Mouse (Mus musculus): Measurements from ENCODE around the gene Hbb-bh2.

The Hbb-bh2 gene

DNA sequence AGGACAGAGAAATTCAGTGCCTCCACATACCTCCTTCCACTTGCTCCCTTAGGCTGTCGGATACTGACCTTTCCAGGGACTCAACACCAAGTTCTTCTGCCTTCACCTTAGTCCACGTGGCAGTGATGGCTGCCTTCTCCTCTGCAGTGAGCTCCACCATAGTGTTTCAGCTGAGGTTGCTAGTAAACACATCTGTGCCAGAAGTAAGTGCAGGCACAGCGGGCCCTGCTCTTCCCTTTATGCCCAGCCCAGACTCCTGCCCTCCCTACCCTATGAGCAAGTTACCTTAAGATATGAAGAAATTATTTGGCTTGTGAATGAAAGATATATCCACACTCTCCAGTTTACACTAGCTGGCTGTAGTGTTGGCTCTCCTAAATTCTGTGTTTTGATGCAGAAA is at the start of gene Hbb-bh2:
Hbb-bh2 (minus strand) TSS at position 253 of the 400 bp plus-strand sequence.
- no peaks in the 10 kb centered on the region for H3K27me3 ChIP-seq (ENCODE audit: control insufficient read depth, insufficient read depth, low read length, poor library complexity, severe bottlenecking)
- no peaks in the 10 kb centered on the region for H3K36me3 ChIP-seq (ENCODE audit: control insufficient read depth, insufficient read depth, low read length, poor library complexity, severe bottlenecking)
- DNase-seq (ENCODE audit: low read depth, low spot score): no peak

DNA sequence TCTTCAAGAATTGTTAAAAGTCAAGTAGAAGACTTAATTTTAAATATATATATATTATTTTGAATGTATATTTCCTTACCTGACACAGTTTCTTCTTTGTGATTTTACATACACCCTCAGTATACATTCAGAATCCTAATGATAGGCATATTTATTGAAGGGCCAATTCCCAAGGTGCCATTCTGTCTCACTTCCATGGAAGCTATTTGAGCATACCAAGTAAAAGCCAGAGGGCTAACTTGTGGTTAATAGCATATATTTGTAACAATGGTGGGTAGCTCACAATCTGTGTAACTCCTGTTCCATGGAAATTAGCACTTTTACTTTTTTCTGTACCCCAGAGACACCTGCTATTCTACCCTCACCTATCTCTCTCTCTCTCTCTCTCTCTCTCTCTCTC is 45.8 kb upstream of the Hbb-bh2 start, which contains the start of gene Olfr66:
Olfr66 (minus strand) TSS at position 101 of the 400 bp plus-strand sequence.
- no peak for DNase-seq (ENCODE audit: low read depth, low spot score)
- Histone ChIP-seq H3K36me3 (ENCODE audit: control insufficient read depth, insufficient read depth, low read length, poor library complexity, severe bottlenecking) (no peaks in the 10 kb centered on the region), H3K27me3 (ENCODE audit: control insufficient read depth, insufficient read depth, low read length, poor library complexity, severe bottlenecking) (no peaks in the 10 kb centered on the region)

DNA sequence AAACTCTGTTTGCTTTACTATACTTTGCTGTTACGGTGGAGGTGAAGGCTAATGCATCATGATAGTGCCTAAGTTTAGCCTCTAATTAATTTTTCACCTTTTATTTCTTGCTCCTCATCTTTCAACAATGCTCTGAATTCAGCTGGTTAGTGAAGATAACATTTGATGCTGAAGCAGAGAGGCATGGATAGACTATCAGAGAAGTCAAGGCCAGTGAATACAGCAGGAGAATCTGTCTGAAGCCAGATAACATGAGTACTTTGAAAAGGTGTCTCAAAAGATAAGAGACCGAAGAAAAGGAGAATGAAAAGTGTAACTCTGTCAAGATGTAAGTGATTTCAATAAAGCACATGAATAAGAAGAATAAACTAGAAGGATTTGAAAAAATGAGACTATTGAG is 36.8 kb upstream of the Hbb-bh2 start:
- DNase-seq (ENCODE audit: low read depth, low spot score): no peak
- Histone ChIP-seq H3K27me3 (ENCODE audit: control insufficient read depth, insufficient read depth, low read length, poor library complexity, severe bottlenecking) (no peaks in the 10 kb centered on the region), H3K36me3 (ENCODE audit: control insufficient read depth, insufficient read depth, low read length, poor library complexity, severe bottlenecking) (no peaks in the 10 kb centered on the region)

DNA sequence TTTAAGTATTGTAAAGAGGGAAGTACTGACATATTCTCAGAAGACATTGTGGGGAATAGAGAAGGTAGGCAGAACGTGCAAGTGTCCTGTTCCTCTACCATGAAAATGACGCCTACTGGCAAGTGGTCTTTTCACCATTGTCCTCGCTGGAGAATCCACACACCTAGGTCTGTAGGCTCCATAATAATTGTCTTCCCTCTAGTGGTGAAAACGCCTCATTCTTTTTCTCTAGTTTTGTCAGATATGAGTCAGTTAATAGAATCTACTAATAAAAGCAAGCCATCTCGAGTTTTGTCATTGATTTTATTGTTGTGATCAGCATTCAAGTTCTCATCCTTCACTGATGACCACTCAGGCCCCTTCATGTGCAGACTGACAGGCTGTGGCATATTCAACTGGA is 34.1 kb upstream of the Hbb-bh2 start:
- Histone ChIP-seq H3K27me3 (ENCODE audit: control insufficient read depth, insufficient read depth, low read length, poor library complexity, severe bottlenecking) (no peaks in the 10 kb centered on the region), H3K36me3 (ENCODE audit: control insufficient read depth, insufficient read depth, low read length, poor library complexity, severe bottlenecking) (no peaks in the 10 kb centered on the region)
- peak; percentile 2 for DNase-seq (ENCODE audit: low read depth, low spot score)

DNA sequence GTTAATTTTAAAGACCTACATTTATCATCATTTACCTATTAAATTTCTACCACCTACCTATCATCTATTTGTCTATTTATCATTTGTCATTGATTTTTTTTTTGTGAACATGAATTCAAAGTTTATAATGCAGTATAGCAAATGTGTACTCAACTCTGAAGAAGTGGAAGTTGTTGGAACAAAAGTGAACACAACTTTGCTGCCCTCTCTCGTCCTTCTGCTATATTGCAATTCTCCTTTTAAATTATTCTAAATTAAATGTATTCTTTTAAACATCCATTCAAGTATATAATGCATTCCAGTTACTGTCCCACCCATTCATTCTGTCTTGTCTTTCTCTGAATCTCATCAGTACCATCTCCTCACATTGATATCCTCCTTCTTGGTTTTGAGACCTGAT is 32.7 kb upstream of the Hbb-bh2 start:
- Histone ChIP-seq H3K36me3 (ENCODE audit: control insufficient read depth, insufficient read depth, low read length, poor library complexity, severe bottlenecking) (no peaks in the 10 kb centered on the region), H3K27me3 (ENCODE audit: control insufficient read depth, insufficient read depth, low read length, poor library complexity, severe bottlenecking) (no peaks in the 10 kb centered on the region)
- DNase-seq (ENCODE audit: low read depth, low spot score): peak; percentile 73

DNA sequence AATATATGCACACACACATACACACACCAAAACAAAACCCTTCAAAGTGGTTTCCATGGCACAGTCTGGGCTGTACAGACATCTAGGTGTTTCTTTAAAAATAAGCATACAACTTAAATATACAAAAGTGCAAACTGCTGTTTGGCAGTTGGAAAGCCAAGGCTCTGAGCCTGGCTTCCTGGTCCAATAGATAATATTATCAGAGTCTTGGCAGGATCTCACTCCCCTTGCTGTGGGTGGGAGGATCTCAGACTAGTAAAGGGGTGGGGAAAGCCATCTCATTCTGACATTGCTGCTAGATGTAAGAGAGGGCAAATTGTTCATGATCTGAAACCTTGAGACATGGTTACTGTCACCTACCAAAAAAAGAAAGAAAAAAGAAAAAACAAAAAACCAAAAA is 30.3 kb upstream of the Hbb-bh2 start:
- no peak for DNase-seq (ENCODE audit: low read depth, low spot score)
- no peaks in the 10 kb centered on the region for H3K36me3 ChIP-seq (ENCODE audit: control insufficient read depth, insufficient read depth, low read length, poor library complexity, severe bottlenecking)
- H3K27me3 ChIP-seq (ENCODE audit: control insufficient read depth, insufficient read depth, low read length, poor library complexity, severe bottlenecking): no peaks in the 10 kb centered on the region

DNA sequence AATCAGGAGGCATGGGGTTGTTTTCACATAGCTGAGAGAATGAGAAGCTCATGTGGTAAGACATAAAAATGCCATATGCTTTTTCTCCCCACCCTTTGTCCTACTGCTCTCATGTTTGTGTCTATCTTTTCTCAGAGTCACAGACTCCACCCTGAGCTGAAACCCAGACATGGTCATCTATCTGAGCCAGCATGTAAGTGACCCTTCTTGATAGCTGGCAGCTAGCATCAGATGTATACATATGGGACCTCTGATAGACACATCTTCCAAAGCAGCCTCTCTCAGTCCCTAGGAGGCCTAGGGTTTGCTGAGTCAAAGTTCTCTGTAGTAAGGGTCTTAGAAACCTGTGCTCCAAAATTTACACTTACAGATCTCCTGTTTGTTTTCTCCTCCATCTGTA is 25.4 kb upstream of the Hbb-bh2 start:
- Histone ChIP-seq H3K27me3 (ENCODE audit: control insufficient read depth, insufficient read depth, low read length, poor library complexity, severe bottlenecking) (no peaks in the 10 kb centered on the region), H3K36me3 (ENCODE audit: control insufficient read depth, insufficient read depth, low read length, poor library complexity, severe bottlenecking) (no peaks in the 10 kb centered on the region)
- DNase-seq (ENCODE audit: low read depth, low spot score): no peak

DNA sequence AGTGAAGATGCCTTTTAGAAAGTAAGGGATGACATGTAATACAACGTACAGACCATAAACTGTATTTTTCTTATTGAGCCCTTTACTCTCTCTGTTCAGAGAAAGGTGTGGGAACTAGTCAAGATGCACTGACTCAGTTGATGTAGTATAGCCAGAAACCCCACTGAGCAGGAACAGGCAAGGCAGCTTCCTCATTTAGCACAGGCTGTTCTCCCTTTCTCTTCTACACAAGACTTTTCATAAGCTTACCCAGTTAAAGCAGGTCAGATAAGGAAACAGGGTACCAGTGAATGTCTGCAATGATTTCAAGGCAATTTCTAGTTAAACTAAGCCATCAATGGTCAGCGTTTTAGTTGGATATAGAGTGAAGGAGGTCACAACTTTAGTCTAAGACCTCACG is 21.2 kb upstream of the Hbb-bh2 start:
- Histone ChIP-seq H3K36me3 (ENCODE audit: control insufficient read depth, insufficient read depth, low read length, poor library complexity, severe bottlenecking) (no peaks in the 10 kb centered on the region), H3K27me3 (ENCODE audit: control insufficient read depth, insufficient read depth, low read length, poor library complexity, severe bottlenecking) (no peaks in the 10 kb centered on the region)
- DNase-seq (ENCODE audit: low read depth, low spot score): peak; percentile 32

DNA sequence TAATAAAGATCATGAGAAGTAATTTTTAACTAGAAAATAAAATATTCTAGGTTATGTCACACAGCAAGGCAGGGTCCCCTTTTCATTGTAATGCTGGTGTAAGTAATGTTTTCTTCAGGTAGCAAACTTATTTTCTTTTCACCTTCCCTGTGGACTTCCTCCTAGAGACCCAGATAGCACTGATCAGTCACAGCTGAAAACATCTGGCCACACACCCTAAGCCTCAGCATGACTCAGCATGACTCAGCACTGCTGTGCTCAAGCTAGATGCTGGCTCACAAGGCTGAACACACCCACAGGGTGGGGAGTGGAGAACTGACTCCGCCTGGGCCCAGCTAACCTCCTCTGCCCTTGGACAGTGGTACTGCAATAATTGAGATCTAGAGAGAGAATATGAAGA is 20.5 kb upstream of the Hbb-bh2 start:
- DNase-seq (ENCODE audit: low read depth, low spot score): peak; percentile 66
- H3K36me3 ChIP-seq (ENCODE audit: control insufficient read depth, insufficient read depth, low read length, poor library complexity, severe bottlenecking): no peaks in the 10 kb centered on the region
- no peaks in the 10 kb centered on the region for H3K27me3 ChIP-seq (ENCODE audit: control insufficient read depth, insufficient read depth, low read length, poor library complexity, severe bottlenecking)

DNA sequence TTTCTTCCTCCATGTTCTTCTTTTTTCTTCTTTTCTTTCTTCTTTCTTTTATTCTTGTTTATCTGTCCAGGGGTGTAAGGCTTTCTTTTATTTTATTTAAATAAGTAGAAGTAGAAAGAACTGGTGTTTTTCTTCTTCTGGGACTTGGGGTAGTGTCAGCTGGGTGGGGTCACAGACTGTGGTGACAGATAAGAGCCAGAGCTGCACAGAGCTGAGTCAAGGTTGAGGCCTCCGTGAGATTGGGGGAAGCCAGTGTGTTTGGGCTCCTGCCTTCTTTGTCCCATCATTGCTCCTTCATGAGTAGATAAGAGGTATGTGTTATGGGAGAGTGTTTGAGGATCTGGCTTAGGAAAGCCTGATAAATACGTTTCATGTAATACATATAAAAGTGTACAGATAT is 18.8 kb upstream of the Hbb-bh2 start:
- DNase-seq (ENCODE audit: low read depth, low spot score): no peak
- Histone ChIP-seq H3K27me3 (ENCODE audit: control insufficient read depth, insufficient read depth, low read length, poor library complexity, severe bottlenecking) (no peaks in the 10 kb centered on the region), H3K36me3 (ENCODE audit: control insufficient read depth, insufficient read depth, low read length, poor library complexity, severe bottlenecking) (no peaks in the 10 kb centered on the region)

DNA sequence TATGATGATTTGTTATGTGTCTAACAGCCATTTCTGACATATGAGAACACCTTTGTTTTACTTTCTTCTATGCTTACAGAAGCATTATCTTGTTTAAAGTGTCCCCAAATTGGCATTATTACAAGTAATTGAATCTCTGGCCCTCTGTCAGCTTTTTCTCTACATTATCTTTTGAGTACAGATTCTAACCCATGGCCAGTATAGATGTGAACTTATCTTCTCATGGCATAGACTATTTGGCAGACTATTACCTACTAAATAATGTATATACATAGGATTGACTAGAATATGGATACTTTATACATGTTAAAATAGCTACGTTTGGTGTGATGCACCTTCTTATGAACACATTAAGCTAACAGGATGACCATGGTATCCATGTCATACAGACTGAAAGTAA is 14.3 kb upstream of the Hbb-bh2 start:
- no peaks in the 10 kb centered on the region for H3K36me3 ChIP-seq (ENCODE audit: control insufficient read depth, insufficient read depth, low read length, poor library complexity, severe bottlenecking)
- H3K27me3 ChIP-seq (ENCODE audit: control insufficient read depth, insufficient read depth, low read length, poor library complexity, severe bottlenecking): no peaks in the 10 kb centered on the region; the same call in 1 of the 2 replicates
- no peak for DNase-seq (ENCODE audit: low read depth, low spot score)

DNA sequence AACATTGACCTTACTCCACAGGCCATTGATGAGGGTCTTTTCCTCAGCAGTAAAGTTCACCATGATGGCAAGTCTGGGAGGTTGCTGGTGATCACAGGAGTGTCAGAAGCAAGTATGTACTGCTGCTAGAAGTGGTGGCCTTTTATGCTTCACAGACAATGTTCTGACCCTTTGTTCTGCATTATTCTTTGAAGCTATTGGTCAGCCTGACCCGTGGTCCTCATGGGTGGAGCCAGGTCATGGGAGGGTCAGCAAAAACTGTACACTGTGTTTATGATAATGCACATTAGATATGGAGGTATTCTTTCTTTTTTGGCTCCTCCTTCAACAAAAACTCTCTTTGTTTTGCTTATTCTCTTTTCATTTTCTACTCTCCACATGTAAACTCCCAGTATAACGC is 12.8 kb upstream of the Hbb-bh2 start, which contains the start of gene Hbb-y:
Hbb-y (minus strand) TSS at position 127 of the 400 bp plus-strand sequence.
- DNase-seq (ENCODE audit: low read depth, low spot score): no peak
- no peaks in the 10 kb centered on the region for H3K36me3 ChIP-seq (ENCODE audit: control insufficient read depth, insufficient read depth, low read length, poor library complexity, severe bottlenecking)
- no peaks in the 10 kb centered on the region; the same call in 1 of the 2 replicates for H3K27me3 ChIP-seq (ENCODE audit: control insufficient read depth, insufficient read depth, low read length, poor library complexity, severe bottlenecking)

DNA sequence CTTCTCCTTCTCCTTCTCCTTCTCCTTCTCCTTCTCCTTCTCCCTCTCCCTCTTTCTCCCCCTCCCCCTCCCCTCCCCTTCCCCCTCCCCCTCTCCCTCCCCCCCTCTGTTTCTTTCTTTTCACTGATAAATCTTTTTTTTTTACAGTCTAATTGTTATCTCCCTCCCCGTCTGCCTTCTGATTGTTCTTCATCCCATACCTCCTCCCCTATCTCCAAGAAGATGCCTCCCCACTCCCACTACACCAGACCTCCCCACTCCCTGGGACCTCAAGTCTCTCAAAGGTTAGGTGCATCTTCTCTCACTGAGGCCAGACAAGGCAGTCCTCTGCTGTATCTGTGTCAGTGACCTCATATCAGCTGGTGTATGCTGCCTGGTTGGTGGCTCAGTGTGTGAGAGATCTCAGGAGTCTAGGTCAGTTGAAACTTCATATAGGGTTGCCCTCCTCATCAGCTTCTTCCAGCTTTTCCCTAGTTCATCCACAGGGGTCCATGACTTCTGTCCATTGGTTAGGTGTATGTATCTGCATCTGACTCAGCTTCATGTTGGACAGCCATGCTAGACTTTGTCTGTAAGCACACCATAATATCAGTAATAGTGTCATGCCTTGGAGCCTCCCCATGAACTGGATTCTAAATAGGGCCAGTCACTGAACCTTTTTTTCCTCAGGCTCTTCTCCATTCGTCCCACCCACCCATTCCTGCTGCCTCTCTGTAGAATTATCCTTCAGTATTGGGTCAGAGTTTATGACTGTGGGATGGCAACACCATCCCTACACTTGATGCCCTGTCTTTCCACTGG is 4.4 kb upstream of the Hbb-bh2 start:
- no peaks in the 10 kb centered on the region for H3K27me3 ChIP-seq (ENCODE audit: control insufficient read depth, insufficient read depth, low read length, poor library complexity, severe bottlenecking)
- DNase-seq (ENCODE audit: low read depth, low spot score): no peak
- no peaks in the 10 kb centered on the region for H3K36me3 ChIP-seq (ENCODE audit: control insufficient read depth, insufficient read depth, low read length, poor library complexity, severe bottlenecking)

DNA sequence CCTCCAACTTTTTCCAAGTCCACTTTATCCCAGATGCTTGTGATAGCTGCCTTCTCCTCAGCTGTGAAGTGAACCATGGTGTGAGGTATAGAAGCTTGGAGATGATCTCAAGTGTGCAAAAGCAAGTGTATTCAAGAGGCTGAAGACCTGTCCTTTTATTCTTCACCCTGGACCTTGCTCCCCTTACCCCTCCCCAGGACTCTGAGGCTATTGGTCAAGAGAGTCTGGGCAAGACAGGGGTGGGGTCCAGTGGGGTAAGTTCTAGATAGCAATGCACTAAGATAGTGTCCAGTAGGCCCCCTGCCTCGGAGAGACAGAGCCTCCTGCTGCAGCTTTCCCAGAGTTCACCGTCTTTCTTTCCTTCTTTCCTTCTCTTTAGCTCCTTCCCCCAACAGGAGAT is 2.7 kb upstream of the Hbb-bh2 start, which contains the start of gene Hbb-bh1:
Hbb-bh1 (minus strand) TSS at position 131 of the 400 bp plus-strand sequence.
- no peaks in the 10 kb centered on the region for H3K36me3 ChIP-seq (ENCODE audit: control insufficient read depth, insufficient read depth, low read length, poor library complexity, severe bottlenecking)
- no peak for DNase-seq (ENCODE audit: low read depth, low spot score)
- H3K27me3 ChIP-seq (ENCODE audit: control insufficient read depth, insufficient read depth, low read length, poor library complexity, severe bottlenecking): no peaks in the 10 kb centered on the region

DNA sequence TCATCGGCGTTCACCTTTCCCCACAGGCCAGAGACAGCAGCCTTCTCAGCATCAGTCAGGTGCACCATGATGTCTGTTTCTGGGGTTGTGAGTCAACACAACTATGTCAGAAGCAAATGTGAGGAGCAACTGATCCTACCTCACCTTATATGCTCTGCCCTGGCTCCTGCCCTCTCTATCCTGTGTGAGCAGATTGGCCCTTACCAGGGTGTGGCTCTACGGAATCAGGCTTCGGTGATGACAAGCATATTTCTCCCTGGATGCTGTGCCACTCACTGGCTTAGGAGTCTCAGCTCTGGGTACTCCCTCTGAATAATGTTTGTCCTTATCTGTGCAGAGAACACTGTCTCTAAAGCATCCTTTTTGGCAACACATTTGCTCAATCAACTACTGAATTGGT is 12.5 kb downstream of the Hbb-bh2 start, which contains the start of gene Hbb-bs:
Hbb-bs (minus strand) TSS at position 289 of the 400 bp plus-strand sequence.
- no peak for DNase-seq (ENCODE audit: low read depth, low spot score)
- no peaks in the 10 kb centered on the region for H3K36me3 ChIP-seq (ENCODE audit: control insufficient read depth, insufficient read depth, low read length, poor library complexity, severe bottlenecking)
- no peaks in the 10 kb centered on the region for H3K27me3 ChIP-seq (ENCODE audit: control insufficient read depth, insufficient read depth, low read length, poor library complexity, severe bottlenecking)
